Mouse (Mus musculus) stomach, postnatal 0 days (tissue): ENCODE results near the gene Bglap3. TPM values are rescaled to one million over a fixed set of nuclear protein-coding genes. Genes with fewer than 3 reads are reported as not detected.
A peak's percentile ranks its signal among the peaks of the same experiment; 100 is the strongest.
"Not testable (repeated sequence)": the region's sequence is repeated elsewhere in the genome, so short reads cannot be mapped to it uniquely, and the experiment has no call there.

ENCODE experiments used
- ATAC-seq: fragments of 200-750 bp; cut with Nextera tagmentation; 2 replicates; pipeline ENCODE4 v1.8.0; 2017; ENCODE audit not compliant: low FRiP score, low TSS enrichment
- DNase-seq: peaks from one replicate; pipeline ENCODE4 v3.0.0-alpha.2; 2016; ENCODE audit warnings: low spot score
- H3K27ac ChIP-seq: fragments of 300-500 bp; sonication (generic); replicated peaks from 2 replicates; pipeline ENCODE4 v1.5.1; 2014; ENCODE audit warnings: mild to moderate bottlenecking, control low read depth
- H3K27me3 ChIP-seq: fragments of 300-500 bp; sonication (generic); 2 replicates; pipeline ENCODE4 v1.6.1; 2014; ENCODE audit warnings: low read length; ENCODE audit not compliant: control insufficient read depth, insufficient read depth
- H3K36me3 ChIP-seq: fragments of 300-500 bp; sonication (generic); 2 replicates; pipeline ENCODE4 v1.6.1; 2014; ENCODE audit warnings: low read length, mixed read lengths; ENCODE audit not compliant: control insufficient read depth, insufficient read depth
- H3K4me1 ChIP-seq: fragments of 300-500 bp; sonication (generic); replicated peaks from 2 replicates; pipeline ENCODE4 v1.6.1; 2014; ENCODE audit warnings: antibody characterized with exemption; ENCODE audit not compliant: control insufficient read depth, insufficient read depth
- H3K4me2 ChIP-seq: fragments of 300-500 bp; sonication (generic); replicated peaks from 2 replicates; pipeline ENCODE4 v1.6.1; 2014; ENCODE audit warnings: low read depth, mild to moderate bottlenecking, control low read depth, moderate library complexity
- H3K4me3 ChIP-seq: fragments of 300-500 bp; sonication (generic); 2 replicates; pipeline ENCODE4 v1.5.1; 2014; ENCODE audit warnings: low read depth, low read length, control low read depth
- H3K9ac ChIP-seq: fragments of 300-500 bp; sonication (generic); 2 replicates; pipeline ENCODE4 v1.6.1; 2014; ENCODE audit warnings: mild to moderate bottlenecking, low read length, control low read depth, mixed read lengths
- H3K9me3 ChIP-seq: fragments of 300-500 bp; sonication (generic); 2 replicates; pipeline ENCODE4 v1.6.1; 2016; ENCODE audit warnings: low read length; ENCODE audit not compliant: control insufficient read depth
- WGBS: fragments of 180-500 bp; shearing (Covaris S2); extraction: QIAGEN DNeasy Blood & Tissue Kit; methylation state at CpG from one replicate; pipeline ENCODE4 v1.1.7; 2014; 5-methylcytosine and 5-hydroxymethylcytosine counted together
- polyA plus RNA-seq: library from polyadenylated mRNA; unstranded; fragments of >200 nt; fragmentation: Nextera tagmentation; extraction: Ambion mirVana; gene quantifications from 2 replicates; pipeline ENCODE4 v1.2.1, GENCODE M21; 2015

The Bglap3 gene
- polyA plus RNA-seq, 1 experiment from 2014 or later, result 199 TPM

DNA sequence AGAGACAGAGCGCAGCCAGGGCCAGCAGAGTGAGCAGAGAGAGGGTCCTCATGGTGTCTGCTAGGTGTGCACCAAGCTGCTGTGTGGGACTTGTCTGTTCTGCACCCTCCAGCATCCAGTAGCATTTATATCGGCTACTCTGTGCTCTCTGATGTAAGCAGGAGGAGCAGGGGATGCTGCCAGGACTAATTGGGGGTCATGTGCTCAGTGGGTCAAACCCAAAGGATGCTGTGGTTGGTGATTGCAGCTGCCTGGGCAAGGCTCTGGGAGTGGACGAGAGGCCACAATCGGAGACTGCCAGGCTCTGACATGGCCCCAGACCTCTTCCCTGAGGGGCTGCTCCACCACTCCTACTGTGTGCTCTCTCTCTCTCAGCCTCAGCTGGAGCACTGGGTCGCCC lies 6.1 kb upstream of the Bglap3 start, which contains the start of gene Bglap2:
TSS of gene Bglap2 (minus strand) at position 101 of the 400 bp plus-strand sequence.
- not testable (repeated sequence) for H3K9ac ChIP-seq, H3K4me1 ChIP-seq, H3K9me3 ChIP-seq, H3K27ac ChIP-seq, H3K36me3 ChIP-seq, H3K4me2 ChIP-seq, H3K27me3 ChIP-seq, H3K4me3 ChIP-seq, ATAC-seq, DNase-seq
- 80% methylated on average over 5 of the region's 5 CpGs for WGBS

DNA sequence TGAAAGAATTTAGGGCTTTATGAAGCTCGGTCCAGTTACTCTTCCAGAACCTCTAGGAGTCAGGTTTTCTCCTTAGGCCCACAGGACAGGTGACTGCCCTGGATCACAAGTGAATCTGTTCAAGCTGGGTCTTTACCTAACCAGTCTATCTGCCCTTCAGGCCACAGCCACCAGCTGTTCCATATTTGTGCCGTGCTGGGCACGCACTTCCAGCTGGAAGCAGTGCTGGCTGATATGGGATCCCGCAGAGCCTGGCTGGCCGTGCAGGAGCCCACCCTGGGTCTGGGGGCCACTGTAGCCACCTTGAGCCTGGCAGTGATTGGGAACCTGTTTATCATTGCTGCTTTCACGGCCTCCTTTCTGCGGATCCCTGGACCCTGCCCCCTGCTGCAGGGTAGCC lies 4.1 kb upstream of the Bglap3 start:
- 6% methylated on average over 5 of the region's 7 CpGs for WGBS
- H3K4me1 ChIP-seq, H3K36me3 ChIP-seq, H3K9ac ChIP-seq, H3K4me3 ChIP-seq, H3K9me3 ChIP-seq, H3K27ac ChIP-seq, H3K27me3 ChIP-seq: not testable (repeated sequence)
- peak; percentile 35; the same call in 1 of the 2 replicates for ATAC-seq
- peak; percentile 13 for DNase-seq
- H3K4me2 ChIP-seq, result peak overlapping the region; percentile 21; the same call in 1 of the 2 replicates

DNA sequence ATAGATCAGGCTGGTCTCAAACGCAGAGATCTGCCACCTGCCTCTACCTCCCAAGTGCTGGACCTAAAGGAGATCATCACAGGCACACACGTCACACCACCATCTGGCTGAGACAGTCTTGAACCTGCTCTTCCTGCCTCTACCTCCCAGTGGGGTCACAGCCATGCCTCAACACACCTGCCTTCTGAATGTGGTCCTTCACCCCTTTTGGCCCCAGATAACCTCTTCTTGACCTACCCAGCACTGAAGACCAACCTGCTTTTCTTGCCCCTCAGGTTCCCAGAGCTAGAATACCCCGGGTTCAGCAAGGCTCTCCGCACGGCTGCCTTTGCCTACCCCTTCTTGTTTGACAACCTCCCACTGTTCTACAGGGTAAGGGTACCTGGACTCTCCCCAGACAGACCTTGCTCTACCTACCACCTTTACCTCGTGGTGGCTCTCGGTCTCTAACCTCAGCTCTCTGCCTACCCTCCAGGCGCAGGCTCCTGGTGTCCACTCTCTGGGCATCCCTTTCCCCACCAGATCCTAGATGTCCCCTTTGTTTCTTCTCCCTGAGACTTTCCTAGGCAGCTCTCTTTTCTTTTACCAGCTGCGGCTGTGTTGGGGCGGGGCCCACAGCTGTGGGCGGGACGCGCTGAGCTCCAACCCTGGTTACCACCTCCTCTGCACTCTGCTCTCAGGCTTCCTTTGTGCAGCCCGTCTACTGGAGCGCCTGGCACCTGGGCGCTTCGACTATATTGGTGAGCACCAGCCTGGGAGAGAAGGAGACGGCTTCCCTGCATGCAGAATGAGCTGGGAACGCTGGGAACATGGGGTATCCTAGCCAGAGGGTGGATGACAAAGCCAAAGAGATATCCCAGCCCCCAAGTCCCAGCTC lies 3.4 kb upstream of the Bglap3 start:
- peak; percentile 93 for ATAC-seq
- not testable (repeated sequence) for H3K9ac ChIP-seq, H3K36me3 ChIP-seq, H3K9me3 ChIP-seq, H3K4me3 ChIP-seq, H3K27me3 ChIP-seq, H3K27ac ChIP-seq, H3K4me1 ChIP-seq
- 9% methylated on average over 16 of the region's 19 CpGs for WGBS
- H3K4me2 ChIP-seq, result peak overlapping the region; percentile 21
- DNase-seq, result peak; percentile 81

DNA sequence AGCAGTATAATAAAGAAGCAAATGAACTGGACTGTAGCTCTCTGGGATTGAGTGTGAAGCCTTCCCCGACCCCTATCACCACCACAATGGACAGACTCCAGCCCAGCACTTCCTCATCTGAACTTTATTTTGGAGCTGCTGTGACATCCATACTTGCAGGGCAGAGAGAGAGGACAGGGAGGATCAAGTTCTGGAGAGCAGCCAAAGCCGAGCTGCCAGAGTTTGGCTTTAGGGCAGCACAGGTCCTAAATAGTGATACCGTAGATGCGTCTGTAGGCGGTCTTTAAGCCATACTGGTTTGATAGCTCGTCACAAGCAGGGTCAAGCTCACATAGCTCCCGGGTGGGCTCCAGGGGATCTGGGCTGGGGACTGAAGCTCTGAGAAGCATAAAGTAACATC lies 4.0 kb downstream of the Bglap3 start:
- not testable (repeated sequence) for H3K9me3 ChIP-seq, H3K9ac ChIP-seq, H3K4me3 ChIP-seq, H3K36me3 ChIP-seq, H3K27me3 ChIP-seq, H3K27ac ChIP-seq, DNase-seq, ATAC-seq, H3K4me1 ChIP-seq, H3K4me2 ChIP-seq
- WGBS, result 86% methylated on average over 7 of the region's 7 CpGs

DNA sequence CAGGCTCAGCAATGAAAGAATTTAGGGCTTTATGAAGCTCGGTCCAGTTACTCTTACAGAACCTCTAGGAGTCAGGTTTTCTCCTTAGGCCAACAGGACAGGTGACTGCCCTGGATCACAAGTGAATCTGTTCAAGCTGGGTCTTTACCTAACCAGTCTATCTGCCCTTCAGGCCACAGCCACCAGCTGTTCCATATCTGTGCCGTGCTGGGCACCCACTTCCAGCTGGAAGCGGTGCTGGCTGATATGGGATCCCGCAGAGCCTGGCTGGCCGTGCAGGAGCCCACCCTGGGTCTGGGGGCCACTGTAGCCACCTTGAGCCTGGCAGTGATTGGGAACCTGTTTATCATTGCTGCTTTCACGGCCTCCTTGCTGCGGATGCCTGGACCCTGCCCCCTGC lies 5.0 kb downstream of the Bglap3 start:
- H3K9me3 ChIP-seq, H3K27me3 ChIP-seq, H3K4me2 ChIP-seq, H3K4me3 ChIP-seq, H3K36me3 ChIP-seq, H3K9ac ChIP-seq, ATAC-seq, H3K27ac ChIP-seq, DNase-seq, H3K4me1 ChIP-seq: not testable (repeated sequence)
- 42% methylated on average over 3 of the region's 7 CpGs for WGBS

DNA sequence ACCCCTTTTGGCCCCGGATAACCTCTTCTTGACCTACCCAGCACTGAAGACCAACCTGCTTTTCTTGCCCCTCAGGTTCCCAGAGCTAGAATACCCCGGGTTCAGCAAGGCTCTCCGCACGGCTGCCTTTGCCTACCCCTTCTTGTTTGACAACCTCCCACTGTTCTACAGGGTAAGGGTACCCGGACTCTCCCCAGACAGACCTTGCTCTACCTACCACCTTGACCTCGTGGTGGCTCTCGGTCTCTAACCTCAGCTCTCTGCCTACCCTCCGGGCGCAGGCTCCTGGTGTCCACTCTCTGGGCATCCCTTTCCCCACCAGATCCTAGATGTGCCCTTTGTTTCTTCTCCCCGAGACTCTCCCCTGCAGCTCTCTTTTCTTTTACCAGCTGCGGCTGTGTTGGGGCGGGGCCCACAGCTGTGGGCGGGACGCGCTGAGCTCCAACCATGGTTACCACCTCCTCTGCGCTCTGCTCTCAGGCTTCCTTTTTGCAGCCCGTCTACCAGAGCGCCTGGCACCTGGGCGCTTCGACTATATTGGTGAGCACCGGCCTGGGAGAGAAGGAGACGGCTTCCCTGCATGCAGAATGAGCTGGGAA lies 5.6 kb downstream of the Bglap3 start:
- not testable (repeated sequence) for H3K9me3 ChIP-seq, H3K27me3 ChIP-seq, H3K4me1 ChIP-seq, H3K4me3 ChIP-seq, H3K36me3 ChIP-seq, H3K4me2 ChIP-seq, H3K9ac ChIP-seq, H3K27ac ChIP-seq
- peak; percentile 70 for ATAC-seq
- peak; percentile 64 for DNase-seq
- 4% methylated on average over 16 of the region's 22 CpGs for WGBS
